Mouse (Mus musculus) testis, adult 2 months (tissue): ENCODE results near the gene Gm28308.

Source experiments
- CTCF ChIP-seq: fragments of 200-500 bp; IDR thresholded peaks from 2 replicates; pipeline ENCODE4 v1.5.1; 2012; ENCODE audit warnings: low read depth, mild to moderate bottlenecking, inconsistent platforms, low read length, moderate library complexity; ENCODE audit not compliant: control insufficient read depth, insufficient read depth, insufficient replicate concordance
- POLR2A ChIP-seq: fragments of 200-500 bp; IDR thresholded peaks from 2 replicates; pipeline ENCODE4 v1.6.1; 2012; ENCODE audit warnings: low read depth, mild to moderate bottlenecking, inconsistent platforms, low read length, moderate library complexity; ENCODE audit not compliant: control insufficient read depth

GRCm38 (mm10) chr6:52249415-52249738, 36.2 kb upstream of the Gm28308 start:
- TF ChIP-seq POLR2A, result no peak
- TF ChIP-seq CTCF, result no peak
